Mouse (Mus musculus): ENCODE data around the gene Vcp.
A peak's percentile ranks its signal among the peaks of the same experiment; 100 is the strongest.

The Vcp gene

DNA sequence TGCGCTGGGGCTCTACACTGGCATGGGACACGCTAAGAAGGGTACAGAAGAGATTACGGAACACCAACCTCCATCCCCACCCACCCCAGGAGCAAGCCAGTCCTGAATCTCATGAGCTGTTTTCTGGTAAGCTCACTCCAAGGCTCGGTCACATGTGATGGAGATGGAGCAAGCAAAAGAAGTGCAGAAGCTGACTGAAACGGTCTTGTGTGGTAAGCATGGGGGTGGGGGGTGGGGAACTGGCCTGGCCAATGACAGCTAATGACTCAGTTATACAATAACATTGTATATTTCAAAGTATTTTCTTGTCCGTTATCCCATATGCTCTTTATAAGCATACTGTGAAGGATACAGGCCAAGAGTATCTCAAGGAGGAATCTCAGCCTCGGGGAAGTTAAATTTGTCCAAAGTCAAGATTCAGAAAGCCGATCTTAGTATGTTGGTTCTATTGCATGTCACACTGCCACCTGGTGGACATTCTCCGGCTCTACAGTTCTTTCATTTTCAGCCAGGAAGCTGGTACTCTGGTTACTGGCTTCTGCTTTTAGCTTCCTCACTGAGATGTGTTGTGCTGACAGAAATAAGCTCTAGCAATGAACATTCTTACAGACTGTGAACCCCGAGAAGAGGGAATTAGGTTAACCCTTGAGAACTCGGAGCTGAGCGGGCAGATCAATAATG lies 35.1 kb downstream of the Vcp start:
- DNase-seq, result peak; percentile 37

DNA sequence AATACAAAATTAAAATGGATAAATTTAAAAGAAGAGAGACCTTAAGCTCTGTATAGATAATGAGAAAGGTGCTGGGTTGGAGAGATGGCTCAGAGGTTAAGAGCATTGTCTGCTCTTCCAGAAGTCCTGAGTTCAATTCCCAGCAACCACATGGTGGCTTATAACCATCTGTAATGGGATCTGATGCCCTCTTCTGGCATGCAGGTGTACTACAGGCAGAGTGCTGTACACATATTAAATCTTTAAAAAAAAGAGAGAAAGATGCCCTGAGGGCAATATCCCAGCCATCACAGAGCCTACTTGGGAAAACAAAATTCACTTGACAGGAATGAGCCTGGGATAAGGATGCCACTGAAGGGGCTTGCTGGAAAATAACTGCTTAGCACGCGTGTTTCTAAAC lies 36.8 kb downstream of the Vcp start:
- no peak for DNase-seq

DNA sequence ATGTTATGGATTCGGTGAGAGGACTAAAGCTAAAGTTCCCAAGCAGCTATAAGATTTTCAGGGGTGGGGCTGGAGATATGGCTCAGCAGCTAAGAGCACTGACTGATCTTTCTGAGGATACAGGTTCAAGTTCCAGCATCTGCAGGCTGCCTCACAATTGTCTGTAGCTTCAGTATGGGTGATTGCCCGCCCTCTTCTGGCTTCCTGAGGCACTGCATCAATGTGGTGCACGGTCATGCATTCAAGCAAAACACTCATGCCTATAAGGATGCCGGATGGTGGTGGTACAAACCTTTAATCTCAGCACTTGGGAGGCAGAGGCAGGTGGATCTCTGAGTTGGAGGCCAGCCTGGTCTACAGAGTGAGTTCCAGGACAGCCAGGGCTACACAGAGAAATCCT lies 38.7 kb downstream of the Vcp start:
- peak; percentile 39 for DNase-seq

DNA sequence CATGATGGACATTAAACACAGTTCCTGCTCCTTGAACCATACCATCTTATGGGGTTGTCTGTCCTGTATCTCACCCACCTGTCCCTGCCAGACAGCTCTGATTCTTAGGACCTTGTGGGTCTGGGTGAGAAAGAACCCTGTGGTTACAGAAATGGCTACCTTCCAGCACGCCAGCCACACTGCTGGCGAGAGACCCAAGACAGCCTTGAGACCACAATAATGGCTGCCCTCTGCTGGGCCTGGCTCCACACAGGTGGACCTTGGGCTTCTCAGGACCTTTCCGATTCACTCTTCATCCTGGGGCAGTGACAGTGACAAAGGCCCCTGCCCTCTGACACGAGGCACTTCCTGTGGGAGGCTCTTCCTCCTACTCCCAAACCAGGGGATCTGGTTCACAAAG lies 40.9 kb downstream of the Vcp start:
- DNase-seq, result no peak

DNA sequence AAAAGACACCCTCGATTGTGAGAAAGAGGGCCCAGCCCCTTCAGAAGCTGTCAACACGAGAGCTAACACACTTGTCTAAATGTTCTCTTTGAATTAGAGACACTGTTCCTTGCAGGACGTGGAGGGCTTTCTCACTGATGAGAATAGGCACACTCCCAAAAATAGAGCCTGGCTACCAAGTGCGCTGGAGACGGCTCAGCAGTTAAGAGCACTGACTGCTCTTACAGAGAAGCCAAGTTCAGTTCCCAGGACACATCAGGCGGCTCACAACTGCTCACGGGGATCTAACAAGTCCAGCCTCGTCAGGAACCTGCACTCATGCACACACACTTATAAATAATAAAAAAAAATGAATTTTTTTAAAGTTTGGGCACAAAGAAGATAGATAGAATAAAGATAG lies 41.4 kb downstream of the Vcp start:
- no peak for DNase-seq

DNA sequence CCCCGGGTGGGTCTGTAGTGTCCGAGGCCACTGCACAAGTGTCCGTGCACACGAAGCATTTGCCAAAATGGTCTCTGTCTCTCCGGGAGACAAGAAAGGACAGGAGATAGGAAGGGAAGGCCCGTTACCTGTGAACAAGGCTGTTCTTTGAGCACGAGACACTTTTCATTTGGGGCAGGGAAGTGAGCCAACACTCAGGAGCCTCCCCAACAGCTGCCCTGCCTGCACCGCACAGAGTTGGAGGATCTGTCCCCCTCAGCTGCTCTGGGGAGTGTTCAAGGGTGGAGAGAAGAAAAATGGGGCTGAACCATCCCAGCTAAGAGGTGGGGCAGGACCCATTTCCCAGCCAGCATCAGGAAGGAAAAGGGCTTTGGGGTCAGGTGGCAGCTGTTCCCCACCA lies 42.3 kb downstream of the Vcp start:
- DNase-seq, result peak; percentile 9

DNA sequence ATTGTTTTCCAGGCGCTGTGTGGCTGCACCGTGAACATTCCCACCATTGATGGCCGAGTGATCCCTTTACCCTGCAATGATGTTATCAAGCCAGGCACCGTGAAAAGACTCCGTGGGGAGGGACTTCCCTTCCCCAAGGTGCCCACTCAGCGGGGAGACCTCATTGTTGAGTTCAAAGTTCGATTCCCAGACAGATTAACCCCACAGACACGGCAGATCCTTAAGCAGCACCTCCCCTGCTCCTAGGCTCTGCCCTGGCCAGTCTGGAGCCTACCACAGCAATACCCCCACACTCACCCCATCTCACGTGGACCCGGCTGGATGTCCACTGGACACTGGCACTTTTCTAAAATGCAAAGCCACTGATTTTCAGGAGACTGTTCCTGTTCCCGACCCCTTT lies 43.0 kb downstream of the Vcp start:
- DNase-seq, result no peak

DNA sequence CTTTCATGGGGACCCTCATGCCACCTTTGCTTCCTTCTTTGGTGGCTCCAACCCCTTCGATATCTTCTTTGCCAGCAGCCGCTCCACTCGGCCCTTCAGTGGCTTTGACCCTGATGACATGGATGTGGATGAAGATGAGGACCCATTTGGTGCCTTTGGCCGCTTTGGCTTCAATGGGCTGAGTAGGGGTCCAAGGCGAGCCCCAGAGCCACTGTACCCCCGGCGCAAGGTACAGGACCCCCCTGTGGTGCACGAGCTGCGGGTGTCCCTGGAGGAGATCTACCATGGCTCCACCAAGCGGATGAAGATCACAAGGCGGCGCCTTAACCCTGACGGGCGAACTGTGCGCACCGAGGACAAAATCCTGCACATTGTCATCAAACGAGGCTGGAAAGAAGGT lies 43.7 kb downstream of the Vcp start:
- peak; percentile 24 for DNase-seq

DNA sequence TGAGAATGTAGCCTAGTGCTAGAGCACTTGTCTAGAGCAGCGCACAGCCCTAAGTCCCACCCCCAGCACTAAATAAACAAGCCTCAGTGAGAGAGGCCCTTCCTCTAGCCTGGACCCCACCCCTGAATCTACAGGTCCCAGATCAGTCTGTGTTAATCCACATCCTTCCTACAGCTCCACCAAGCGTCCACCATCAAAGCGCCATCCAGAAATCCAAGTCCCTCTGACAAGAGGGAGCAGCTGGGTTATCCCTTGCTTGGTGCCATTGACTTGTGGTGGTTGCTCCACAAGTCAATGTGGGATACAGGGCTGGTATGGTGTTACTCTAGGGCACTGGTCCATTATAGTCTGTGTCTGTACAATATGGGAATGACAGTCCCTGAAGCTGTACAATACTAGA lies 45.1 kb downstream of the Vcp start:
- DNase-seq, result peak; percentile 24

DNA sequence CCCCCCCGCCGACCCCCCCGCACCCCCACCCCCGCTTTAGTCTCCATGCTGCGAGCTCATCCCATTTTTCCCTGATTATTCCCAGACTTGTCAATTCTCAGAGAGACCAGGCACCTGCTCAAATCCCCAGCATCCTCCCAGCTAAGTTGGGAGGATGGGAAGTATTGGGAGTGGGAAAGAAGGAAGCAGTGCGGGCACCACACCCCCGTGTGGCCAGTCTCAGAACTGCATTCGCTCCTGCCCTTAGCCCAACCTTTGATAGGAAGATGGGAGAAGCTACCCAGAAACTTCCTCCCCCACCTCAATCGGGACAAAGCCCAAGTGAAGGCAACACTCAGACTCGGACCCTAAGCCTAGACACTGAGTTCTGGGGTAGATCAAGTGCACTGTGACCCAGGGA lies 46.0 kb downstream of the Vcp start:
- peak; percentile 82 for DNase-seq

DNA sequence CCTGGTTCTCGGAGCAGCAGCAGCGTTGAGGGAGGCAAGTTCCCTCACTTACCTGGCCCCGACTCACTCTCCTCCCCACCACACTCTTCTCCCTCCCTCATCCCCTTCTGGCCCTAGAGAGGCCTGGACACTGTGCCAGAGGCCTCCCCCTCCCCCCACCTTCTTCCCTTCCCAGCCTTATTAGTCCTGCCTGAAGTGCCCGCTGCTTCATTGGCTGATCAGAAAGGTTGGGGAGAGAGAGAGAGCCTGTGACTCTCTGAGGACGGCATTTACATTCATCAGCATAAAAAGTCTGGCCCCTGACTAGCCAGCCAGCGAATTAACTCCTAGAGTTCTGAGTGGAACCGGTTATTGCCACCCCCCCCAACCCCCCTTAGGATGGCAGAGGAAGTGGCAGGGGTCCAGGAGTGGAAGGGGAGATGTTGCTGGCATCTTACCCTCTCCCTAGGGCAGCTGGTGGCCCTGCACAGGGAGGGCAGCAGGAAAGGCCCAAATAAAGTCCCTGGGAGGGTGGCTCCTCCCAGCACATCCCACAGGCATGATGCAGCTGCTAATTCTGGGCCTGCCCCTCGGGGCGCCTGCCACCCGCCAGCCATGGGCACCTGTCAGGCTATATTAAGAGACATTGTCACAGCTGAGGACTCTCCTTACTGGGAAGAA lies 46.7 kb downstream of the Vcp start:
- DNase-seq, result peak; percentile 69

DNA sequence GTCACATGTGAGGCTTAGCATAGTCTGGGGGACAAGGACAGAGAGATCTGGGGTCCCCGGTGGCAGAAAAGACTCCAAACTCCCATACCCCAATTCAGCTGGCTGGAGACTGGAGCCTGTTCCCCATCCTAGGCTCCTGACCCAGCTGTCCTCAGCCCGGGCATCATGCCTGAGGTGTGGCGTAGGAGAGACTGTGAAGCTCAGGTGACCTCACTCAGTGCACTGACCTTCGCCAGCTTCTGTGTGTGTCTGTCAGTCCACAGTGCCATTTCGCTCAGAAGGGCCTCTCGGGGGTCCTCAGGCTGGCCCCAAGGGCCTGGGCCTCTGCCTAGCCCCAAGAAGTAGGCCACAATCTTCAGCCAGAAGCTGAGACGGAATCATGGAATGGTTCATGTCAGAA lies 47.7 kb downstream of the Vcp start:
- DNase-seq, result peak; percentile 58

DNA sequence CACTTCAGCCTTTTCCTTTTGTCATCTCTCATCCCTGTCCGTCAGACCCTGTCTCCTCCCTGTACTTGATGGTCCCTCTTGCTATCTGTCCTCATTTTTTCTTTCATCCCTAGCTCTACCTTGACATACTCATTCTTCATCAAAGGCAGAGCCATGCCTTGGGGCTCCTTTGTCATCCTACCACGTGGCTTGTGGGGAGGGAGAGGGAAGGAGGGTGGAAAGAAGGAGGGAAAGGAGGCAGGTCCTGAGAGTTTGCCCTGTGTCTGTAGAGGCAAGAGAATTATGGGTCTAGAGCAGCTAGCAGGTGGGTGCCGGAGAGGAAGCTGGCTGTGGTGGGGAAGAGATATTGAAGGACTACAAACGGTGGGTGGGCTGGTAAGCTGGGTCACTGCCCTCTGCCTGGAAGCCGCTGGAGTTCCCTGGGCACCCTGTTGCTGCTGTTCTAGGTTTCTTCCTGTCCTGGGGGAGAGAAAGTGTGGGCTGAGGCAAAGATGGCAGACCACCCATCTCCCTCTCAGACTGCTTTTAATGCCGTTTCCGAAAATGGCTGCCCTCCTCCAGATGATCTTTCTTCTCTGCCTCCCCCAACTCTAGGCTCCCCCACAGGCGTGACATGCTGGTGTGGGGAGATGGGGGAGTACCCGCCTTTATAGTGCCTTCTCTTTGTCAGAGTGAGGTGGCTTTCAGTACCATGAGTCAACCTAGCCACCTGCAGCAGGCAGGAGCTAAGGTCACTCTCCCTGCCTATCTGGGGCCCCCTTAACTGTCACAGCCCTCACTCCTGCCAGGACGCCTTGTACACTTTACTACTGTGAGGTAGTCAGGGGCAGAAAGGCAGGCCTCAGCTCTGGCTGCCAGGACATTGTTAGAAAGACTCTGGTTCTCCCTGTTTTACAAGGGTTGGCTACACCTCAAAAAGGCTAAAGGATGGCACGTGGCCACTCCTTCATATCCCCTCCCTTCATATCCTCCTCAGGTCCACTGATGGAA lies 48.8 kb downstream of the Vcp start:
- peak; percentile 53 for DNase-seq

DNA sequence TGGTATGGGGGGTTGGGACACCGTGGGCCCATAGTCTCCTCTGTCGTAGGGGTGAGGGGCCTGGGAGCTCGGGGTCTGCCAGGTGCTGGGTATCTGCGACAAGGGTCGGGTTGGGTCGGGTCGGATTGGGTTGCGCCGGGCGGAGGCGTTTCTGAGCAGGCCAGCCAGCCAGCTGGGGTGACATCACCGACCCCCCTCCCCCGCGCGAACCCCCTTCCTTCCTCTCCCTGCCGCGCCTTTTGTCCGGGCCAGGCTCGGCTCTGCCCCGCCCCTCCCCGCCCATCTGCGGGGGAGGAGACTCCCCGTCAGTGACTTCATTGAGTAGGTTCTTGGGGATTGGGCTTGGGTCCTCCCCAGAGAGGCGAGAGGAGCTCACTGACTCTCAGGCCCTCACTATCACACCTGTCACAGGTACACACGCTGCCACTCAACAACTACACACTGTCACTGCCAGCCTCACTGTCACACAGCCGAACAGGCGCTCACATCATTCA lies 50.2 kb downstream of the Vcp start:
- DNase-seq, result peak; percentile 89

DNA sequence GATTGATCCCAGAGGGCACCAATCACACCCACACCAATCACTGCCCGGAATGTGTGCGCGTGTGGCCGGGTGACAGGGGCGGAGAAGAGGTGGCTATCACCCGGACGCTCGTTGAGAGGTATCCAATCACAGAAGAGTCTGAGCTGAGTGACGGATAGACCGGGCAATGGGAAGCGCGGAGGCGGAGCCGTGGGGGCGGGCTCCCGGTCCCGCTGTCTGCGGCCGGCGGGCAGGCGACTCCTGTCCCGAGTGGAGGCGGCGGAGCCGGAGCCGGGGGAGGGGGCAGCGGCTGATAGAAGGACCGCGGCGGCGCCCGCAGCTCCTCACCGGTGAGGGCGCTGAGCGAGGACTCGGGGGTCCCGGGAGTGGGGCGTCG lies 50.6 kb downstream of the Vcp start, which contains the start of gene Dnajb5:
Dnajb5 (plus strand) TSS at position 139 of the 376 bp plus-strand sequence.
- DNase-seq, result peak; percentile 100

DNA sequence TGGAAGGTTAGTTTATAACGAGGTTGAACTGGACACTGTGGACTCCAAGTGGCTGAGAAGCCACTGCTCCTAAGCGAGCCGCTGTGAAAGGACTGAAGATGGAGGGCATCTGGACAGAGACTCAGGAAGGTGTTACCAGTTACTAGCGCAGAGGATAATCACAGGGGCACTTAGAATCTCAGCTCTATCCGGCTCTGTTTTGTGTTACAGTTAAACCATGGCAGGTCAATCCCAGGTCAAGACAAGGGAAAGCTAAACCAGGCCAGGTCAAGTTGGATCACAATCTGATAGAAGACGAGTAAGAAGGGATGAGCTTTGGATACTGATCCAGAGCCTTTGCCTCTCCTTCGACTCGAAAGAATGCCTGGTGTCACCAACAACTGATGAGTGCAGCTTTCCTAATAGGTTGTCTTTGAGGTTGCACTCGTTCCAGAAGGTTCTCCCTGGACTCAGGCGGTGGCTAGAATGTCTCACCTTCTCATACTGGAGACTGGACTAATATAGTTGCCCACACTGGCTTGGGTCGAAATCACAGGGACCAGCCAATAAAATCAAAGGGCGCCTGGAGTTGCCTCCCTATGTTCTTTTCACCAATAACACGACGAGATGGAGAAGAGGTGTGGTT lies 51.1 kb downstream of the Vcp start:
- DNase-seq, result no peak

DNA sequence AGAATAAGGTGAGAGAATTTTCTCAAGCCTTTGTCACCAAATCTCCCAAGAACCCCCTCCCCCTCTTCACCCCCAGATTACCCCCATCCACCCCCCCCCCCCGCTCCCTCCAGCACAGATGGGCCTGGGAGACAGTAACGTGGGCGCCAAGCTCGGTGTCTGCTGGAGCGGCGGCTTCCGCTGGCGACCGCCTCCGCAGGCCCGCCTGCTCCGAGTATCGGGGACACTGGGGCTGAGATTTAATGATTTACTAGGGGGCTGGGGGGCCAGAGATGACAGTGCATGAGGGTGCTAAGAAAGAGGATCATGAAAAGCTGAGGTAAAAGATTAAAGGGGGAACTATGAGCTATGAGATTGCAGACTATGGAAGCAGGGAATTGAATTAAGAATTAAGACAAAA lies 51.8 kb downstream of the Vcp start:
- peak; percentile 51 for DNase-seq

DNA sequence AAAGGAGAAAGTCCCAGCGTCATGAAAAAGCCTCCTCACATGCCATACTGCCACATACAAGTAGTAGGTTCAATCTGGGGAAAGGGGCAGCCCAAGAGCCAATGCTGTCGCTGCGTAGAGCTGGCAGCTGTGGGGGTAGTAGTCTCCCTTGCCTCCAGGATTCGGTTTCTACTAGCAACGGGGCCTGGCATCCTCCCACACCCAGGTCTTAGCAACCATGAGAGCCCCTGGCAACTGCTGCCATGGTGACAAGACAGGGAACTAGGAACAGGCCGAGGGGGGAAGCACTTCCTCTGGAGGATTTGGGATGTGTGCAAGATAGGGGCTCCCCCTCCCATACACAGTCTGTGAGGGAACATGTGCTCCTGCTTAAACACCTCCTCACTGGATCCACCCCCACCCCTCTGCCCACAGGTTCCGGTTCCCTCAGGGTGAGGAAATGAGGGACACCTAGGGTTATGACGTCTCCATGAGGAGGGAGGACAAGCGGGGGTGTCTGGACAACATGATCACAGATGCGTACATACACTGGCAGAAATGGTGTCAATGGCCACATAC lies 53.5 kb downstream of the Vcp start:
- DNase-seq, result peak; percentile 50

DNA sequence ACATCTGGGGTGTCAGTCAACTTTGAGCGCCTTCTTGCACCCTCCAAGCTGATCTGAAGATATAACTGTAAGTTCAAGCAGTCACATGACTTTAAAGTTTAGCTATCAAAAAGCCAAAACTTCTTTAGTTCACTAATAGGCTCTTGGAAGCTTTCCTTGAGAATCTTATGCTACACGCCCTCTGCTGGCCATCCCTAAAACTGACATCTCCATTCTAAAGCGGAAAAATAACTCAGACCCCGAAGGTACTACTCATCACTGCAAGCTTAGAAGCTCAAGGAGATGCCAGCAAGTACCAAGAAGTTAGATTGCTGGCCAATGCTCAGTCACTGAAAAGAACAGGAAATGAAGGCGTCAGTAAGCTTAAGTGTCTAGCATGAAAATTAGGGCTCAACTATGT lies 54.4 kb downstream of the Vcp start:
- DNase-seq, result peak; percentile 54

DNA sequence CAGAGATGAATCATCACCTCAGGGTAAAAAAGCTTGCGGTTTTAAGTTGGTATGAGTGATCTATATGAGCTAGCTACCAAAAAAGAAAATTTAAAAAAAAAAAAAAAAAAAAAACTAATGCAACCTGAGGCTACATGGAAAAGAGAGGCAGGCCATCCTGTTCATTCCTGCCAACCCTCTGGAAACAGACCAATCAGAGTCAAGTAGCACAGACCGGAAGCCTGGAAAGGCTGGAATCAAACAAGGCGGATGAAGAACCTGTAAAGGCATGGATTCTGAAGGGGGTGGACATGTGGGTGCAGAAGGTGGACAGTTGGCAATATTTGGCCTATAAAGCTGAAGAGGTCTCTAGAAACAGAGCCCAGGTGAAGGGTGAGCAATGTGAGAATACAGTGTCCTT lies 54.9 kb downstream of the Vcp start:
- no peak for DNase-seq

DNA sequence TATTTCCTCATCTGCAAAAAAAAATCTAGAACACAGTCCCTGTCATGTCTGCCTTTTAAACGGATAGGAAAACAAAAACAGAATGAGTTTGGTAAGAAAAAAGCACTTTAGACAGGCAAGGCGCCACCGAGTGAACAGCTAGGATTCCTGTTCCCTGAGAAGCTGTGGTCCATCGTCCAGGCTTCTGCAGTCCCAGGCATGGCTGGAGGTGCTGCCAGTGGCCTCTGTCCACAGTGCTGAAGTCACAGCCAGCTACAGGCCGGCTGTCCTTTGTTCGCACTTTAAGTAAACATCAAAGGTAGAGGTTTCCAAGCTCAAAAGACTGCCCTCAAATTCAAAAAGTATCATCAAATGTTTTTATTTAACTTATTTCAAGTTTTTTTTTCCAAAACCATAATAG lies 55.3 kb downstream of the Vcp start:
- no peak for DNase-seq

DNA sequence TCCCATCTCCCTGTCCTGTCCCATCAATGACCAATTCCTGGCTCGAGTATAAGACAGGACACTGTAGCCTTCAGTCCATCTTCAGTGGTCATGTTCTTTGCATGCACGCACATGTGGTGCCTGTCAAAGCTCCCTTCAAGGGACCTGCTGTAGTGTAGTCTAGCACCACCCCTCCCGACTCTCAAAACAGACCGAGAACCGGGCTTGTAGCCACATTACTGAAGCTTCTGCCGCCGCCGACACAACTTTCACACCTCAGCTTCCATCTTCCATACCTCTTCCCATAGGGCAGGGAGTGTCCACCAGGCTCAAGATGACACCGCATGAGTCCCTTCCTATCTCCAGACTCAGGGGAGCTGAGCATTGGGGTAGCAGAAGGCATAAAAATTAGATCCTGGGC lies 56.1 kb downstream of the Vcp start:
- no peak for DNase-seq

DNA sequence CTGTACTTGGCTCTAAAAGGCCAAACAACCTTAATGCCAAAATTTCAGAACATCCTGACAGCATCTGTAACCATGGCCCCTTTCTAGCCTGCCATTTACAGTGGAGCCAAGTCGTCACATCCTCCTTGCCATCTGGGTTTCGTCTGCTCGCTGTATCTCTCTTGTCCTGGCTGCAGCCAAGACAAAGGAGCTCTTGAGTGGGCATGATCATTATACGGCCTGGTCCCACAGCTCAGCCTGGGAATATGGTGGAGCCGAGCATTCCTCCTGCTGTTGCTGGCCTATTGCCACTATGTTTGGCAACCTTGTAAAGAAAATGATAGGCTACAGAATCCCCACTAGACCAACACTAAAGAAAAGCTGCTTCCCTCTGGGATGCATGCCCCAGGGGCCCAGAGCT lies 57.0 kb downstream of the Vcp start:
- no peak for DNase-seq
